Mouse (Mus musculus): ENCODE results near the gene 2010111I01Rik. TPM values are rescaled to one million over a fixed set of nuclear protein-coding genes. Genes with fewer than 3 reads are reported as not detected.

2010111I01Rik gene
- polyA plus RNA-seq, 1 experiment from 2014 or later, result 119 TPM

DNA sequence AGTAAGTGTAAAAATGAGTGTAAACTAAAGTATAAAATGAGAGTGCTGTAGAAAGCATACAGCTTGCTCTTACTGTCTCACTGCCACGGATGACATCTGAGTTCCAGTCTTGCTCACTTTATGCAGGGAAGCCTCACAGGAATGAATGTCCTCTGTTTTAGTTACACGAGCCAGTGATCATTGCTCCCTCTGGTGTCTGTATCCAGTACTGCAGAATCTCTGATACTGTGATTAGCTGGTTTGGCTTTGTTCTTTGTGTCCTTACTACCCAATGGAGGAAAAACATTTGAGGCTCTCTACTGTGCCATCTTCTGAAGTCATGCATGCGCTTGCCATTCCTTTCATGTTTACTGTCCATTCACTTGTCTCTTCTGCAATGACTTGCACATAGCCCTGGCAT is 391.9 kb downstream of the 2010111I01Rik start:
- Histone ChIP-seq H3K9ac (ENCODE audit: low read length) (no peak overlapping the region), H3K4me2 (ENCODE audit: low read depth, low read length) (no peak overlapping the region), H3K4me3 (replicated peaks; ENCODE audit: low read length) (no peak overlapping the region), H3K27me3 (ENCODE audit: control insufficient read depth, insufficient read depth, low read length) (no peaks in the 10 kb centered on the region), H3K36me3 (ENCODE audit: control insufficient read depth, insufficient read depth, low read length) (no peaks in the 10 kb centered on the region), H3K4me1 (ENCODE audit: control insufficient read depth, insufficient read depth, low read length) (no peaks in the 10 kb centered on the region; the same call in 1 of the 2 replicates), H3K9me3 (replicated peaks; ENCODE audit: control insufficient read depth, low read length) (no peaks in the 10 kb centered on the region), H3K27ac (ENCODE audit: low read length) (no peak overlapping the region)
- ATAC-seq (ENCODE audit: insufficient read depth, low FRiP score), result no peak
- WGBS, result 44% methylated on average over 3 of the region's 3 CpGs

- no peaks in the 10 kb centered on the region for H3K27me3 ChIP-seq (ENCODE audit: control insufficient read depth, insufficient read depth, low read length)
- H3K4me2 ChIP-seq (ENCODE audit: low read depth, low read length), result no peak overlapping the region
- no peaks in the 10 kb centered on the region; the same call in 1 of the 2 replicates for H3K4me1 ChIP-seq (ENCODE audit: control insufficient read depth, insufficient read depth, low read length)
- no peak overlapping the region for H3K9ac ChIP-seq (ENCODE audit: low read length)
- no peaks in the 10 kb centered on the region for H3K9me3 ChIP-seq (replicated peaks; ENCODE audit: control insufficient read depth, low read length)
- ATAC-seq (ENCODE audit: insufficient read depth, low FRiP score), result no peak
- 59% methylated on average over 4 of the region's 4 CpGs for WGBS
- H3K27ac ChIP-seq (ENCODE audit: low read length), result no peak overlapping the region
- H3K36me3 ChIP-seq (ENCODE audit: control insufficient read depth, insufficient read depth, low read length), result no peaks in the 10 kb centered on the region
- H3K4me3 ChIP-seq (replicated peaks; ENCODE audit: low read length), result no peak overlapping the region
Measured at GRCm38 (mm10) chr13:63359393-63359792, 394.7 kb downstream of the 2010111I01Rik start.

- Histone ChIP-seq H3K27ac (ENCODE audit: low read length) (no peak overlapping the region), H3K36me3 (ENCODE audit: control insufficient read depth, insufficient read depth, low read length) (no peaks in the 10 kb centered on the region), H3K27me3 (ENCODE audit: control insufficient read depth, insufficient read depth, low read length) (no peaks in the 10 kb centered on the region), H3K9ac (ENCODE audit: low read length) (no peak overlapping the region), H3K4me1 (ENCODE audit: control insufficient read depth, insufficient read depth, low read length) (no peaks in the 10 kb centered on the region; the same call in 1 of the 2 replicates), H3K4me3 (replicated peaks; ENCODE audit: low read length) (no peak overlapping the region), H3K9me3 (replicated peaks; ENCODE audit: control insufficient read depth, low read length) (no peaks in the 10 kb centered on the region), H3K4me2 (ENCODE audit: low read depth, low read length) (no peak overlapping the region)
- ATAC-seq (ENCODE audit: insufficient read depth, low FRiP score), result no peak
- WGBS, result 61% methylated on average over 4 of the region's 4 CpGs
Measured at GRCm38 (mm10) chr13:63360111-63360885, 395.6 kb downstream of the 2010111I01Rik start.

GRCm38 (mm10) chr13:63361755-63362154 is 397.1 kb downstream of the 2010111I01Rik start:
- Histone ChIP-seq H3K4me1 (ENCODE audit: control insufficient read depth, insufficient read depth, low read length) (no peaks in the 10 kb centered on the region; the same call in 1 of the 2 replicates), H3K36me3 (ENCODE audit: control insufficient read depth, insufficient read depth, low read length) (no peaks in the 10 kb centered on the region), H3K4me2 (ENCODE audit: low read depth, low read length) (no peak overlapping the region), H3K27ac (ENCODE audit: low read length) (no peak overlapping the region), H3K9me3 (replicated peaks; ENCODE audit: control insufficient read depth, low read length) (no peaks in the 10 kb centered on the region), H3K27me3 (ENCODE audit: control insufficient read depth, insufficient read depth, low read length) (no peaks in the 10 kb centered on the region), H3K4me3 (replicated peaks; ENCODE audit: low read length) (no peak overlapping the region), H3K9ac (ENCODE audit: low read length) (no peak overlapping the region)
- no peak for ATAC-seq (ENCODE audit: insufficient read depth, low FRiP score)
- WGBS, result 57% methylated on average over 3 of the region's 3 CpGs

GRCm38 (mm10) chr13:63373460-63374166 is 408.9 kb downstream of the 2010111I01Rik start:
- no peak for ATAC-seq (ENCODE audit: insufficient read depth, low FRiP score)
- 80% methylated on average over 7 of the region's 7 CpGs for WGBS
- Histone ChIP-seq H3K27ac (ENCODE audit: low read length) (no peak overlapping the region), H3K9me3 (replicated peaks; ENCODE audit: control insufficient read depth, low read length) (no peaks in the 10 kb centered on the region), H3K27me3 (ENCODE audit: control insufficient read depth, insufficient read depth, low read length) (no peaks in the 10 kb centered on the region), H3K4me3 (replicated peaks; ENCODE audit: low read length) (no peak overlapping the region), H3K4me2 (ENCODE audit: low read depth, low read length) (no peak overlapping the region), H3K36me3 (ENCODE audit: control insufficient read depth, insufficient read depth, low read length) (no peaks in the 10 kb centered on the region), H3K4me1 (ENCODE audit: control insufficient read depth, insufficient read depth, low read length) (no peaks in the 10 kb centered on the region), H3K9ac (ENCODE audit: low read length) (no peak overlapping the region)

MicroRNA genes within 50 kb of the gene (microRNA counts, 519-probe panel; counts per million panel counts)
- 3,669 counts per million, percentile 84 among the panel's probes with 10 or more counts for microRNA mmu-miR-23b
- 3,406 counts per million, percentile 79 among the panel's probes with 10 or more counts for microRNA mmu-miR-24
- 2,733 counts per million, percentile 61 among the panel's probes with 10 or more counts for microRNA mmu-miR-27b

Small RNA genes lying within 50 kb of the gene (microRNA-seq; reads per million reads assigned to microRNA genes)
- gene Mir23b (33,301 reads per million, percentile 98 among the genes with 10 or more reads in this experiment), gene Mir24-1 (not detected), gene Mir27b (3,429 reads per million, percentile 87 among the genes with 10 or more reads in this experiment), gene Mir3074-1 (not detected)

Other genes starting within 250 kb of the 2010111I01Rik start
- 23.5 and 24.3 TPM in 2 replicates for gene Platr25, start 204.2 kb upstream of the 2010111I01Rik start, polyA plus RNA-seq (2015; fragmentation: Nextera tagmentation; extraction: Ambion mirVana)
- gene Gm5141, start 179.1 kb upstream of the 2010111I01Rik start, polyA plus RNA-seq (2015; fragmentation: Nextera tagmentation; extraction: Ambion mirVana), result 10.1 and 10.4 TPM in 2 replicates
- gene Fbp2, start 106.5 kb upstream of the 2010111I01Rik start, polyA plus RNA-seq (2015; fragmentation: Nextera tagmentation; extraction: Ambion mirVana), result 112 and 124 TPM in 2 replicates
- 4.1 and 4.2 TPM in 2 replicates for gene Fbp1, start 76.6 kb upstream of the 2010111I01Rik start, polyA plus RNA-seq (2015; fragmentation: Nextera tagmentation; extraction: Ambion mirVana)